In the genomic region with DNA sequence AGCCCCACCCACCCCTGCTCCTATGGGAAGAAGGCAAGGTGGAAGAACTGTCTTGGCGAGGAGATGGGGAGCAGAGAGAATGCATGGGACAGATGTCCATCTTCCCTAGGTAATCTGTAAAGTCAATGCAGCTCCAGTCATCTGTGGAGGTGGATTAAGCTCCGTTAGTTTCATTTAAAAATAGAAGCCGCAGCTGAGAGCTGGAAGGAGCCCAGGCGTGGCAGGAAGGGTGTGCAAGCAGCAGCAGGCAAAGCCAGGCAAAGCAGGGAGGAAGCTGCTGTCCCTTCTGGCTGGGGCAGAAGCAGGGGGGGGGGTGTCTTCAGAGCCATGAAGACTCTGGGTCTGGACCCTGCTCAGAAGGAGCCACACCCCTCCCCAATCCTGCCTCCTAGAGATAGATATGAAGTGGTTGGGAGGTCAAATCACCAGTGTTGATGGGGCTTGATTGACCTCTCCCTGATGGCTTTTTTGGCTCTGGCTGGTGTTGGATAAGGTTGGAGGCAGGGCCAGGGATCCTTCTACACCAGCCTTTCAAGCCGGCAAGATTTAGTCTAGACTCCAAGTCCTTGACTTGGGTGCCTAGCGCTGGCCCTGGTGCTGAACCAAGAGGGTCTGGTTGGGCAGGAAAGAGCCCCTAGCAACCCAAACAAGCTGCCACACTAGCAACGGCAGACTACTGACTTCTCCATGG, we compare ENCODE assay signal across 10 mouse cellular contexts. TPM values are rescaled to one million over a fixed set of nuclear protein-coding genes. Genes with fewer than 3 reads are reported as not detected.
A peak's percentile ranks its signal among the peaks of the same experiment; 100 is the strongest.
DNase-seq lines count a peak whose midpoint lies in the region; ATAC-seq and TF ChIP-seq lines count a peak whose summit lies in the region.
"Had no signal": no experiment of that assay in that cellular context is flagged by ENCODE, and none has a peak within 500 bp of the region (broad histone marks: within the 10 kb centered on the region; RNA-seq: fewer than 3 reads in every experiment).

No protein-coding gene starts in this region.

- no peaks in the 10 kb centered on the region for H3K27me3 ChIP-seq in lung, postnatal 0 days (replicated peaks; ENCODE audit: insufficient read depth, low read length)
- H3K27me3 ChIP-seq in liver, embryonic 14.5 days (ENCODE audit: control insufficient read depth, insufficient read depth, low read length), result no peaks in the 10 kb centered on the region

- TF ChIP-seq CTCF in lung, postnatal 0 days (IDR thresholded peaks at IDR 0.05), result no peak
- no peak for TF ChIP-seq CTCF in cortical plate, adult 2 months (IDR thresholded peaks at IDR 0.05; ENCODE audit: extremely low read depth, insufficient read depth, low read length)
- TF ChIP-seq CTCF in liver, embryonic 14.5 days (IDR thresholded peaks at IDR 0.05; ENCODE audit: low read depth), result no peak

- H3K9ac ChIP-seq in lung, postnatal 0 days (replicated peaks; ENCODE audit: low read depth), result no peak overlapping the region
- H3K9ac ChIP-seq in liver, embryonic 14.5 days (replicated peaks), result no peak overlapping the region
- H3K9ac ChIP-seq: forebrain, postnatal 0 days had no signal

- H3K36me3 ChIP-seq in lung, postnatal 0 days (ENCODE audit: insufficient read depth, low read length), result no peaks in the 10 kb centered on the region
- no peaks in the 10 kb centered on the region for H3K36me3 ChIP-seq in liver, embryonic 14.5 days (replicated peaks; ENCODE audit: control insufficient read depth, insufficient read depth, low read depth)

- no peak overlapping the region for H3K4me2 ChIP-seq in lung, postnatal 0 days (replicated peaks; ENCODE audit: low read depth, low read length)
- no peak overlapping the region for H3K4me2 ChIP-seq in liver, embryonic 14.5 days (ENCODE audit: low read depth)

- H3K4me3 ChIP-seq in lung, postnatal 0 days (ENCODE audit: low read depth, low read length), result no peak overlapping the region
- H3K4me3 ChIP-seq in cortical plate, adult 2 months (ENCODE audit: insufficient read depth, low read length), result no peak overlapping the region
- no peak overlapping the region for H3K4me3 ChIP-seq in liver, embryonic 14.5 days (ENCODE audit: insufficient read depth in 1 of 2, low read depth in 2 of 2, low read length in 2 of 2)

- TF ChIP-seq EP300 in lung, postnatal 0 days (IDR thresholded peaks at IDR 0.05), result no peak
- no peak for TF ChIP-seq EP300 in liver, embryonic 14.5 days (IDR thresholded peaks at IDR 0.05; ENCODE audit: low read depth)

- H3K9me3 ChIP-seq in lung, postnatal 0 days (ENCODE audit: low read length), result no peaks in the 10 kb centered on the region
- no peaks in the 10 kb centered on the region for H3K9me3 ChIP-seq in liver, embryonic 14.5 days (ENCODE audit: control insufficient read depth, low read length)

- H3K4me1 ChIP-seq in lung, postnatal 0 days (ENCODE audit: insufficient read depth, low read depth, low read length), result no peaks in the 10 kb centered on the region
- peaks cover 8% of the 10 kb centered on the region for H3K4me1 ChIP-seq in cortical plate, adult 2 months (ENCODE audit: control insufficient read depth, insufficient read depth, low read length)
- peaks cover 0 to 16% of the 10 kb centered on the region in 2 experiments; a peak in 3 of 4 replicates for H3K4me1 ChIP-seq in liver, embryonic 14.5 days (replicated peaks; ENCODE audit: control insufficient read depth in 2 of 2, insufficient read depth in 2 of 2, low read length in 1 of 2)

- 55% methylated on average over 7 of the region's 7 CpGs for WGBS in lung, postnatal 0 days
- 42% methylated on average over 7 of the region's 7 CpGs for WGBS in liver, embryonic 14.5 days (ENCODE audit: insufficient replicate concordance)

- ATAC-seq in frontal cortex, adult (ENCODE audit: low TSS enrichment), result peak; percentile 77
- no peak; the same call in 1 of the 2 replicates for ATAC-seq in lung, postnatal 0 days
- ATAC-seq in liver, embryonic 14.5 days (ENCODE audit: insufficient read depth), result 0 out of 2 replicates have a peak, but pooled peaks have one; percentile 18
- ATAC-seq: forebrain, postnatal 0 days had no signal

- H3K27ac ChIP-seq in lung, postnatal 0 days (ENCODE audit: low read length), result no peak overlapping the region
- peak overlapping the region; percentile 75 for H3K27ac ChIP-seq in cortical plate, adult 2 months (ENCODE audit: insufficient read depth, low read length)
- no peak overlapping the region for H3K27ac ChIP-seq in liver, embryonic 14.5 days

- TF ChIP-seq POLR2A in cortical plate, adult 2 months (IDR thresholded peaks at IDR 0.05; ENCODE audit: extremely low read depth, insufficient read depth, low read length), result no peak

- DNase-seq in frontal cortex, postnatal 25 days (ENCODE audit: low spot score in 2 of 2), result no peak
- DNase-seq in lung, postnatal 0 days (ENCODE audit: low spot score), result peak; percentile 34
- DNase-seq in lung, postnatal 4 days, result no peak
- peak in 2 of 3 experiments; percentile 78 to 84 for DNase-seq in liver, embryonic 14.5 days (ENCODE audit: low read depth in 3 of 3, low spot score in 3 of 3)
- DNase-seq in kidney, adult 9 months, result no peak
- DNase-seq in adrenal gland, adult 8-10 months, result no peak
- DNase-seq: forebrain, postnatal 0 days had no signal

RNA-seq across cellular contexts. Expression of a gene that starts 9.8 kb away (rescaled TPM):
- 5.7 and 9.1 TPM in 2 replicates for polyA plus RNA-seq in lung, postnatal 0 days (2015; fragmentation: Nextera tagmentation; extraction: Ambion mirVana)
- polyA plus RNA-seq in cortical plate, adult 2 months (2012; rRNA removed), result 4.4 TPM in 2 replicates
- 0.11 and 0.34 TPM in 2 replicates for polyA plus RNA-seq in liver, embryonic 14.5 days (2012; rRNA removed)
- polyA plus RNA-seq in liver, embryonic 14.5 days (2014; fragmentation: Nextera tagmentation; extraction: Ambion mirVana), result not detected in 2 replicates
- 1 to 10 TPM in 3 of 4 experiments, under 1 TPM in 1; 0.55 to 4.4 (median 1.7) TPM for total RNA-seq in adrenal gland, adult 8-10 months (2022)
- total RNA-seq: forebrain, postnatal 0 days had no signal

RNA-seq across cellular contexts. Expression of a gene that starts 28.6 kb away (rescaled TPM):
- polyA plus RNA-seq in lung, postnatal 0 days (2015; fragmentation: Nextera tagmentation; extraction: Ambion mirVana), result 8.3 and 10.7 TPM in 2 replicates
- 654 and 664 TPM in 2 replicates for polyA plus RNA-seq in cortical plate, adult 2 months (2012; rRNA removed)
- polyA plus RNA-seq in liver, embryonic 14.5 days (2012; rRNA removed), result 0.11 and 0.12 TPM in 2 replicates
- polyA plus RNA-seq in liver, embryonic 14.5 days (2014; fragmentation: Nextera tagmentation; extraction: Ambion mirVana), result 0.33 and 0.34 TPM in 2 replicates
- total RNA-seq in adrenal gland, adult 8-10 months (2022), result 10 to 100 TPM; 27.2 to 62.7 (median 45.0) TPM

RNA-seq across cellular contexts. Expression of a gene that starts 37.7 kb away (rescaled TPM):
- 47.1 and 51.4 TPM in 2 replicates for polyA plus RNA-seq in lung, postnatal 0 days (2015; fragmentation: Nextera tagmentation; extraction: Ambion mirVana)
- 103 and 110 TPM in 2 replicates for polyA plus RNA-seq in cortical plate, adult 2 months (2012; rRNA removed)
- 38.5 and 39.8 TPM in 2 replicates for polyA plus RNA-seq in liver, embryonic 14.5 days (2012; rRNA removed)
- 44.3 and 48.9 TPM in 2 replicates for polyA plus RNA-seq in liver, embryonic 14.5 days (2014; fragmentation: Nextera tagmentation; extraction: Ambion mirVana)
- total RNA-seq in adrenal gland, adult 8-10 months (2022), result 100 to 1,000 TPM; 145 to 165 (median 158) TPM

RNA-seq across cellular contexts. Expression of a gene that starts 37.7 kb away (rescaled TPM):
- polyA plus RNA-seq in lung, postnatal 0 days (2015; fragmentation: Nextera tagmentation; extraction: Ambion mirVana), result 66.7 and 74.5 TPM in 2 replicates
- 38.2 and 39.1 TPM in 2 replicates for polyA plus RNA-seq in cortical plate, adult 2 months (2012; rRNA removed)
- 20.4 and 23.7 TPM in 2 replicates for polyA plus RNA-seq in liver, embryonic 14.5 days (2012; rRNA removed)
- 38.4 and 46.3 TPM in 2 replicates for polyA plus RNA-seq in liver, embryonic 14.5 days (2014; fragmentation: Nextera tagmentation; extraction: Ambion mirVana)
- 10 to 100 TPM; 67.0 to 99.3 (median 78.5) TPM for total RNA-seq in adrenal gland, adult 8-10 months (2022)

RNA-seq across cellular contexts. Expression of a gene that starts 55.0 kb away (rescaled TPM):
- polyA plus RNA-seq in lung, postnatal 0 days (2015; fragmentation: Nextera tagmentation; extraction: Ambion mirVana), result 0.45 TPM in 2 replicates
- 0.33 and 0.34 TPM in 2 replicates for polyA plus RNA-seq in cortical plate, adult 2 months (2012; rRNA removed)
- 0.17 and 0.19 TPM in 2 replicates for polyA plus RNA-seq in liver, embryonic 14.5 days (2012; rRNA removed)
- polyA plus RNA-seq in liver, embryonic 14.5 days (2014; fragmentation: Nextera tagmentation; extraction: Ambion mirVana), result 0.22 and 0.45 TPM in 2 replicates
- total RNA-seq in adrenal gland, adult 8-10 months (2022), result under 1 TPM in 1 of 4 experiments, not detected in 3; 0.59 TPM
- total RNA-seq: adrenal gland, postnatal 36 days; forebrain, postnatal 0 days had no signal

Comparison
In these comparisons a context has a peak if more than half of its experiments do, and no peak if none do; other contexts are left out.
1. DNase-seq: peak in lung, postnatal 0 days (single experiment) and liver, embryonic 14.5 days (2 of 3); none in frontal cortex, postnatal 25 days (0 of 2), lung, postnatal 4 days (0 of 2), kidney, adult 9 months (single experiment) and adrenal gland, adult 8-10 months (single experiment).
2. RNA of a gene that starts 28.6 kb away (polyA plus RNA-seq): 654 to 664 TPM in cortical plate, adult 2 months; 8.3 to 10.7 TPM in lung, postnatal 0 days and 0.11 to 0.34 TPM in liver, embryonic 14.5 days; every median in the first group is over 10 times any median in the second.